Mouse (Mus musculus) E14TG2a.4 (cell line): Measurements from ENCODE around the gene Polr2c.

Source experiments
- H3K27me3 ChIP-seq: 2 replicates; pipeline ENCODE4 v1.6.1; 2014; ENCODE audit warnings: low read length, control low read depth; ENCODE audit not compliant: insufficient read depth
- H3K36me3 ChIP-seq: 2 replicates; pipeline ENCODE4 v1.6.1; 2014; ENCODE audit warnings: low read length, control low read depth; ENCODE audit not compliant: insufficient read depth
- H3K4me1 ChIP-seq: replicated peaks from 2 replicates; pipeline ENCODE4 v1.6.1; 2014; ENCODE audit warnings: low read depth, low read length, control low read depth
- H3K4me3 ChIP-seq: replicated peaks from 2 replicates; pipeline ENCODE4 v1.5.1; 2014; ENCODE audit warnings: mild to moderate bottlenecking, low read length
- H3K9me3 ChIP-seq: 2 replicates; pipeline ENCODE4 v1.6.1; 2014; ENCODE audit warnings: low read length, control low read depth
- CTCF ChIP-seq: conservative IDR thresholded peaks from 2 replicates; pipeline ENCODE4 v1.5.1; 2014; ENCODE audit warnings: low read length
- NANOG ChIP-seq: IDR thresholded peaks from 2 replicates; pipeline ENCODE4 v1.6.1; 2014; ENCODE audit warnings: borderline replicate concordance, low read length, mixed read lengths
- POU5F1 ChIP-seq: IDR thresholded peaks from 2 replicates; pipeline ENCODE4 v1.6.1; 2014; ENCODE audit warnings: low read length, borderline replicate concordance

Polr2c gene

GRCm38 (mm10) chr8:94892917-94893316, 35.7 kb downstream of the Polr2c start:
- Histone ChIP-seq H3K4me1 (peaks cover 23% of the 10 kb centered on the region), H3K36me3 (no peaks in the 10 kb centered on the region), H3K4me3 (no peak overlapping the region), H3K9me3 (no peaks in the 10 kb centered on the region), H3K27me3 (peaks cover 9% of the 10 kb centered on the region)
- TF ChIP-seq NANOG, result no peak
- TF ChIP-seq POU5F1, result no peak
- no peak for TF ChIP-seq CTCF

- H3K27me3 ChIP-seq, result no peaks in the 10 kb centered on the region; the same call in 1 of the 2 replicates
- peak overlapping the region; percentile 70 for H3K4me3 ChIP-seq
- peaks cover 84% of the 10 kb centered on the region for H3K4me1 ChIP-seq
- no peaks in the 10 kb centered on the region for H3K9me3 ChIP-seq
- TF ChIP-seq POU5F1 (no peak), NANOG (no peak), CTCF (no peak)
- H3K36me3 ChIP-seq, result peaks cover 17% of the 10 kb centered on the region
Observed at GRCm38 (mm10) chr8:94899262-94899661, 42.0 kb downstream of the Polr2c start.

DNA sequence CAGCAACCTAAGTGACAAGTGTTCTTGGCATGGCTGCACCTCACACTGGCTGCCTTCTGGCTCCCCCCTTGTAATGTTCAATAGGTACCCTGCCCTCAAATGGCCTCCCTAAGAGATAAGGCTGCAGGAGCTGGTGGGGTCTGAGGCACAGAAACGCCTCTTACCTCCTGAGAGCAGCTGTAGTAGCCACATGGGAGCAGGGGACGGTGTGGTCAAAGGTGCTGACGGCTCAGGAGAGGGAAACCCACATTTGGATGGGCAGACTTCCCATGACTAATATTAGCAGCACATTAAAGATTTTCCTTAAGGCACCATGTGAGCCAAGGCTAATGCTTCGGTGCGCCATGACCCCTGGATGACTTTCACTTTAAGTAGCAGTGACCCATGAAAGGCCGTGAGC, 43.4 kb downstream of the Polr2c start:
- no peak for TF ChIP-seq CTCF
- no peak for TF ChIP-seq NANOG
- TF ChIP-seq POU5F1, result no peak
- H3K4me1 ChIP-seq, result peaks cover 89% of the 10 kb centered on the region

GRCm38 (mm10) chr8:94901031-94901430, 43.8 kb downstream of the Polr2c start:
- H3K36me3 ChIP-seq, result peaks cover 35% of the 10 kb centered on the region
- TF ChIP-seq POU5F1 (no peak), CTCF (no peak), NANOG (no peak)
- peak overlapping the region; percentile 50 for H3K4me3 ChIP-seq
- peaks cover 88% of the 10 kb centered on the region for H3K4me1 ChIP-seq
- H3K9me3 ChIP-seq, result no peaks in the 10 kb centered on the region
- no peaks in the 10 kb centered on the region; the same call in 1 of the 2 replicates for H3K27me3 ChIP-seq

More for the DNA sequence above, 43.4 kb downstream of the Polr2c start:
- H3K36me3 ChIP-seq, result peaks cover 31% of the 10 kb centered on the region
- H3K9me3 ChIP-seq, result no peaks in the 10 kb centered on the region
- H3K4me3 ChIP-seq, result no peak overlapping the region
- H3K27me3 ChIP-seq, result no peaks in the 10 kb centered on the region; the same call in 1 of the 2 replicates

DNA sequence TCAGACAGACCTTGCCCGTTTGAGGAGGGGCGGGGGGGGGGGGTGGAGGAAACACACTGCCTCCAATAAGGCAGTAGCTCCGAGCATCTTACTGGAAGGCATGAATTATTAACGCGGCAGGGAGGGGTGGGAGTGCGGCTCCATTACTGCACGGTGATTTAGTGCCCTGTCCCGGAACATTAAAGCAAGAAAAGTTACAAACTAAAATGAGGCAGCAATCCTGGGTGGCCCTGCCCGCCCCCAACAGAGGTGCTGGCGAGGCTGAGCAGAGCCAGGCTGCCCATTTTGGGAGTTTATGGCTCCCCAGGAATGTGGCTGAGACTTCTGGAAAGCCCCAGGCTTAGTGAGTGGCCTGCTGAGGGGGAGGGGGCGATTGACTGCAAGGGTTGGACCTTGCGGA, 46.5 kb downstream of the Polr2c start:
- peaks cover 60% of the 10 kb centered on the region for H3K36me3 ChIP-seq
- H3K4me3 ChIP-seq, result 0 out of 2 replicates have a peak overlapping the region, but pooled peaks have one; percentile 29
- no peaks in the 10 kb centered on the region for H3K27me3 ChIP-seq
- TF ChIP-seq NANOG, result no peak
- no peak for TF ChIP-seq CTCF
- TF ChIP-seq POU5F1, result no peak
- H3K4me1 ChIP-seq, result peaks cover 84% of the 10 kb centered on the region
- no peaks in the 10 kb centered on the region for H3K9me3 ChIP-seq

- Histone ChIP-seq H3K9me3 (no peaks in the 10 kb centered on the region), H3K27me3 (no peaks in the 10 kb centered on the region), H3K4me3 (no peak overlapping the region), H3K36me3 (peaks cover 68% of the 10 kb centered on the region), H3K4me1 (peaks cover 82% of the 10 kb centered on the region)
- TF ChIP-seq CTCF (no peak), POU5F1 (no peak), NANOG (no peak)
Observed at GRCm38 (mm10) chr8:94904450-94905175, 47.4 kb downstream of the Polr2c start.

GRCm38 (mm10) chr8:94907591-94908300, 50.5 kb downstream of the Polr2c start:
- Histone ChIP-seq H3K4me1 (peaks cover 69% of the 10 kb centered on the region), H3K4me3 (no peak overlapping the region), H3K36me3 (peaks cover 93% of the 10 kb centered on the region), H3K27me3 (peaks cover 15% of the 10 kb centered on the region), H3K9me3 (no peaks in the 10 kb centered on the region)
- no peak for TF ChIP-seq NANOG
- no peak for TF ChIP-seq POU5F1
- no peak for TF ChIP-seq CTCF

- Histone ChIP-seq H3K9me3 (no peaks in the 10 kb centered on the region), H3K27me3 (peaks cover 22% of the 10 kb centered on the region), H3K36me3 (peaks cover 86% of the 10 kb centered on the region), H3K4me1 (peaks cover 63% of the 10 kb centered on the region), H3K4me3 (no peak overlapping the region)
- TF ChIP-seq POU5F1 (no peak), CTCF (peak; percentile 74)
Observed at GRCm38 (mm10) chr8:94908847-94909246, 51.6 kb downstream of the Polr2c start.
